Mouse (Mus musculus): ENCODE measurements around the gene Wwc2.
"Not testable (repeated sequence)": the region's sequence is repeated elsewhere in the genome, so short reads cannot be mapped to it uniquely, and the experiment has no call there.

Wwc2 gene

GRCm38 (mm10) chr8:47847931-47848330, 142.8 kb downstream of the Wwc2 start:
- DNase-seq (ENCODE audit: low read depth), result no peak

DNA sequence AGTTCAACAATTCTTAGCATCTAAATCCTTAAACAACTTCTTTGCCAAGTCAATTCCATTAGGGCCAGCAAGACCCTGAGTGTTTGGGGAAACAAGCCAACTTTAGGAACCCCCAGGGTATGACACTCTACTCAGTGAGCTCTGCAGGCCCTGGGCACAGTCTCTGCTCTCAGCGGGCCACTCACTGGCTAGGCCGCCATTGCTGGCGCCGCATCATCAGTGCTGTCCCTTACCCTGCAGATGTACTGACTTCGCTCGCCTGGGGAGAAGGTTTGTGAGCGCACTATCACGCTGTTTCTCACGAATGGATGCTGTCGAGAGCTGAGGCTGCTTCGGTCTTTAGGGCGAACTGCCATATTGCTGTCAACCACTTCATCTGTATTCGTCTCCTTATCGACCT, 143.6 kb downstream of the Wwc2 start:
- DNase-seq (ENCODE audit: low read depth), result no peak

- DNase-seq (ENCODE audit: low read depth), result no peak
These were observed 144.8 kb downstream of the Wwc2 start for GRCm38 (mm10) chr8:47845956-47846355.

DNA sequence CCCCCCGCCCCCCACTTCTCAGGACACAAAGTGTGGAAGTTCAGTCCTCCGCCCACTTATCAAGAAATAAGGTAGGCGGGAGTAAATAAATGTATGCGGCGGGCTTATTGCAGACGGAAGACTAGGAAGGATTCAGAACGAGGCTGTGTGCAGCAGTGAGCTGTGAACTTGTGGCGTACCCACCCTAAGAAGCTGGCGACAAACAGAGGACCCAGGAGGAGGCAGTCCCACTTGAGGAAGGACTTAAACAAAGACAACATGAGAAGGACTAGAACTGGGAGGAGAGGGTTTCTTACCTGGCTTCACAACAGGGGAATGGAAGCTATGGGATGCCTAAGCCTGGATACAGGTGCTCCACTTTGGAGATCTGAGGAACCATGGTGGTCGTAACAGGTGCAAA, 147.1 kb downstream of the Wwc2 start:
- no peak for DNase-seq (ENCODE audit: low read depth)

DNA sequence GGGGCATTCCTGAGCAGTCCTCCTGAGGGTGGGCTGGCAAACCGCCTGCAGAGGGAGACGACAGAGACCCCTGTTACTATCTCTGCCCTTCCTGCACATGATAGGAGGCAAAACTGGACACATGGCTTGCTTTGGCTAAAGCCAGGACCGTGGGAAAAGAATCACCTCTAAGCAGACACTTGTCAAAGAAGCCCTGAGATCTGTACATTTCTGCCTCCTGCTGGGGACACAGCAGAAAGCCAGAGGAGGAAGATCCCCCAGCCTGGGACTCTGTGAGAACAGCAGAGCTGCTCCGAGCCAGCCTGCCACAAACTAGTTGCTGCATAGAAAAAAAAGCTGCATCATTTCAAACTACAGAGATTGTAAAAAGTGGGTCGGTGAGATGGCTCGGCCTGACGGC, 147.7 kb downstream of the Wwc2 start:
- no peak for DNase-seq (ENCODE audit: low read depth)

- no peak for DNase-seq (ENCODE audit: low read depth)
These were observed 156.8 kb downstream of the Wwc2 start for GRCm38 (mm10) chr8:47833944-47834343.

- DNase-seq (ENCODE audit: low read depth), result no peak
These were observed 158.1 kb downstream of the Wwc2 start for GRCm38 (mm10) chr8:47832616-47833015.

DNA sequence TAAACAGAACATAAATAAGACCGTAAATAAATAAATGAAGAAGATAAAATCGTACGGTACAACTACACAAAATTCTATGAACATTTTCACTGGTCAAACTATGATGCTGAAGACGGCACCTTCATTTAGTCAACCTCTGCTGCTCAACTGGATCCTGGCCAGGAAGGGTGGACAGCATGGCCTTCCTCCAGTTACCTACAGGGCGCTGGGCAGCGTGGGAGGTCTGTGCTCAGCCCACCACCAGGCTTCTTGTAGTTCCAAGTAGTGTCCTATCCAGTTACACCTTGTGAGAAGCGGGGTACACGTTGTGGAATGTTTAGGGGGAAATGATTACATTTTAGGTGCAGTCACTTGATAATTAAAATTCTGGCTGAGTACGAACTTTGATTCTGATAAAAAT, 163.8 kb downstream of the Wwc2 start:
- DNase-seq (ENCODE audit: low read depth), result no peak

DNA sequence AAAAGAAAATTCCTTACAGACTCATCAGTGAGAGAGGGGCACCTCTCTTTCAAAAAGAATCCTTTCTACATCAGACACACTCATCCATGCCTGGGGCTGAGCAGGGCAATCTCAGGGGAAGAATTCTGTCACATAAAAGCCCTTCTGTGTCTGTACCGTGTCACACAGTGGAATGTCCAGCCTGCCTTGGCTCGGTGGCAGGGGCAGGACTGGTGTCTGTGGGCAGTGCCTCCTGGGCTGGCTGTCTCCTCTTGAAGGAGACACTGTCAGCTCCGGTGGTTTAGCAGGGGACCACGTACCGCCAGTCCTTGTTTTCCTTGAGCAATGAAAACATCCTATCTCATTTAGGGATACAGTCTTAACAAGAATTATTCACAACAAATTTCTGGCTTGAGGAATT, 165.1 kb downstream of the Wwc2 start:
- DNase-seq (ENCODE audit: low read depth), result no peak

GRCm38 (mm10) chr8:47824182-47824581, 166.5 kb downstream of the Wwc2 start, which contains the start of gene Cldn22:
Cldn22 (plus strand) TSS chr8:47824482.
- DNase-seq (ENCODE audit: low read depth), result no peak

DNA sequence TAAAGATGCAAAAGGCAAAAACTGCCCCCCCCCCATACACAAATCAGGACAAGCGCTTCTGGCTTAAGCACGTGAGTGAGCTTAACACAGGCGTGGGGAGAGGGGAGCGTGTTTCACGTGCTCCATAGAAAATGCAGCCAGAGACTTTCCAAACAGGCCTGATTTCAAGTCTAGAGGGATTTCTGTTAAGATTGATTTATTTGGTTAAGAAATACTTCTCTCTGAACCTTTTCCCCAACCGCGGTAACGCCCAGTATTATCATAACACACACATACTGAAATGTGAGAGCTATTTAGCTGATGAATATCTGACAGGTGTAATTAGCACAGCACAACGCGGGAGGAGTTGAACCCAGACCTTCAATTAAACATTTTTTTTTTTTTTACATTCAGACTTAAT, 166.9 kb downstream of the Wwc2 start:
- DNase-seq (ENCODE audit: low read depth), result no peak

DNA sequence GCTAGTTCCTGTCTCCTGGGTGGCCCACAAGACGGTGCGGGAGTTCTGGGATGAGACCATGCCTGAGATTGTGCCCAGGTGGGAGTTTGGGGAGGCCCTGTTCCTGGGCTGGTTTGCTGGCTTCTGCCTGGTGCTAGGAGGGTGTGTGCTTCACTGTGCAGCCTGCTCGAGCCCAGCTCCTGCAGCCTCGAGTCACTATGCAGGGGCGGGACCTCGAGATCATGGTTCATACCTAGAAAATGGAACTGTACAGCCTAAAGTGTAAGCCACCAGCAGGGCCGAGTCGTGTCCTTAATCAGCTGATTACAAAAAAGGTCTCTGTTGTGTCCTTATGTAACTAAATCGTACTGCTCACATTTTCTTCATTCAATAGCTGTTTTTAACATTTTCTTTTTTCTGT, 168.2 kb downstream of the Wwc2 start:
- not testable (repeated sequence) for DNase-seq (ENCODE audit: low read depth)

- no peak for DNase-seq (ENCODE audit: low read depth)
These were observed 168.9 kb downstream of the Wwc2 start, which contains the start of gene Cldn24 for GRCm38 (mm10) chr8:47821843-47822242. Cldn24 (plus strand) TSS chr8:47822143.

DNA sequence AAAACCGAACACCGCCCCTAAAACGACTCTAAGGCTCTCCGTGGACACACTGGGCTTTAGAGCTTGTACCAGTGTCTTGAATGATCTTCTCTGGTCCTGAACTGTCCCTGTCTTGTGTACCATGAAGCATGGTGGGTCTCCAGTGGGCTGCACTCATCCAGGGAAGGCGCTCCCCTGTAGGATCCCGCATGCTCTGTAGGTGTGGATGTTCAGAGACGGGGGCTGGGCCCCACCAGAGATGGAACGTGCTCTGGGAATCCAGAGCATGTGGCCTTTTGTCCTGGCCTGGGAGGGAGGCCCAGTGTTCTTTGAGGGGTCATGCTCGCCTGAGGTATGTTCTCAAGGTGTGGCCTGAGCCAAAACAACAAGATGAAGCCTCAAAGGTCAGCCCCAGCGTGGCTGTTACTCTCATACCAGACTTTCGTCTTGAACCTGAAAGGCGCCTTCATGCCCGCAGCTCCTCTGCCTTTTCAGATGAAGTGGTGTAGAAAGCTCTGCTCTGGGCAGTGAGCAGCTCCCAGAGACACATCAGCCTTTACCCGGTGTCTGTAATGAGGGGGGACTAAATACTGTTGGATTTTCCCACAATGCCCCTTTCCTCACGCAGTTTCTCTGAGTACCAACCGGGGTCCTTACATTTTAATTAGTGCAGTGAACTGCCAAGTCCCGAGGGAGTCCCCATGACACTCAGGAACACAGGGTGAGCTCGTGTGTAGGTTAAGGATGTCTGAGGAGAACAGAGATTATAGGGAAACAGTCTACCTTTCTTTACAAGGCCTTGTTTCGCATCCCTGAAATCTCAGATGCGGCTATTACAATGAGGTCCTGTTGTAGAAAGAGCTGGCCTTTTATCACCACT, 169.6 kb downstream of the Wwc2 start:
- no peak for DNase-seq (ENCODE audit: low read depth)

DNA sequence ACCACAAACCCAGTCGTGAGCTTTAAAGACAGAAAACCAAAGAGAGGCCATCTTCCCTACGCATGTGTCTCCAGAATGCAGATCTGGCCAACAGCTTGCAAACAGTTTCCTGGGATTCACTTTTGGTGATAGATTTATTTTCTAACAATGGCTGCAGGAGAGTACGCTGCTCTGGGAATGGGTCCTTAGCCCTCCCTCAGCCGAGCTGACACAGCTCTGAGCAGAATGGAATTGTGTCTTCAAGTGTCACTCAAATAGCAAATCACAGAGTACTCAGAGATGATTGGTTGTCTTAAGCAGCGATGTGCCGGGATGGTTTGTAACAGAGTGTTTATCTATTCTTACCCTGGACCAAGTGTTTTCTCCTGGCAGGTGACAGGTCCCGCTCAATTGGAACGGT, 171.7 kb downstream of the Wwc2 start:
- no peak for DNase-seq (ENCODE audit: low read depth)

- no peak for DNase-seq (ENCODE audit: low read depth)
These were observed 179.5 kb downstream of the Wwc2 start for GRCm38 (mm10) chr8:47811221-47811620.

DNA sequence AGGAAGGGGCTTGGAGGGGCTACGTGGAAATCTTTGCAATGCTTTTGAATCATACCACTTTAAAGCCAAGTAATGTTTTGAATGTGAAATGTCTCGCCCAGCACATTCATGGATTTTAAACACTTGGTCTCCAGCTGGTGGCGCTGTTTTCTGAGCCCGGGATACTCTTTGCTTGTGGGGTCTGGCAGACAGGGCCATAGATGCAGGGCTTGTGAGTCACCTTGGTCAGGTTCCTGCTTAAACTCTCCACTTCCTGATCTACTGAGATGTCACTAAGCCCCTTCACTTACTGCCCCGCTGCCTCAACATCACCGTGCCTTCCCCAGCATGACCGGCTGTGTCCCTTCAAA, 180.1 kb downstream of the Wwc2 start:
- no peak for DNase-seq (ENCODE audit: low read depth)

- no peak for DNase-seq (ENCODE audit: low read depth)
These were observed 180.6 kb downstream of the Wwc2 start for GRCm38 (mm10) chr8:47809970-47810665.

DNA sequence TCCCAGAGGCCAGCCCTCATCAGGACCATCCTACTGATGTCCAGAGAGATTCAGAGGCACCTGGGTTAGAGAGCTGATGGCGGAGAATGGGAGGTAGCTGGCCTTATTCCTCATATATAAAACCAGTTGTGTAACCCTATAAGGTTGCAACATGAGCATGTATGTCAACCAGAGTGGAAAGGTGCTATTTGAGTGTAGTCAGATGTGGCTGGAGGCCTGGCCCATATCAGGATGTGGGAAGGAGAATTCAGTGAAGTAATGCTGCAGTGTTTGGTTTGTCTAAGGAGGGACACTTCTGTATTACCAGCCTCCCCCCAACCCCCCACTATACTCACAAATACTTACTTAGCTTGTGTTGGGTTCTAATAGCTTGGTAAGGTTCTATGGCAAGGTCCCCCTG, 186.5 kb downstream of the Wwc2 start:
- no peak for DNase-seq (ENCODE audit: low read depth)

DNA sequence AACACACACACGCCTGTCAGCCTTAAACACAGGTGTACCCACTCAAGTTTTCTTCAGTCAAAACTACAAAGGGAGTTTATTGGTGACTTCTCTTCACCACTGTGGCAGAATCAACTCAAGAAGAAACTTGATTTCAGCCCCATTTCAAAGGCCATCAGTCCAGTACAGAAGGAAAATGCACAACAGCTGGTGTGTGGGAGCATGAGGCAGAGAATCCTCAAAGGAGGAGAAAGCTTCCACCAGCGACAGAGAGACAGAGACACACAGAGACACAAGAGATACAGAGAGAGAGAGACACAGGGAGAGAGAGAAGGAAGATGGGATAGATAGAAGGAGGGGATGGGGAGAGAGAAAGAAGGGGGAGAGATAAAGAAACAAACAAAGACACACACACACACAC, 188.4 kb downstream of the Wwc2 start:
- DNase-seq (ENCODE audit: low read depth), result no peak

DNA sequence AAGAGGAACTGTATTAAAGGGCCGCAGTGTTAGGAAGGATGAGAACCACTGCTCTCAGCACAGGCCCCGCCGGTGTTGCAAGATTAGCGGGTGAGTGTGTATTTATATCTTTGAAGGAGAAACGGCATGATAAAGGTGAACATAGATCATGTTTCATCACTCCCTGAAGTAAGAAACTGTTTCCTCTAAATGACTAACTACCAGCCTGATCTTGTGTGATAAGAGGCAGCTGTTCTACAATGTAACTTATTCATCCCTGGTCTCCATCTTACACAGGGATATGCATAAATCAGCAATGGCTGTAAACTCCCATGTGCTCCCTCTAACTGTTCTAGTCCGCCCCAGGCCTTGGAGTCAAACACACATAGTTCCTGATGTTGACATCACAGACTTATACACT, 191.3 kb downstream of the Wwc2 start:
- DNase-seq (ENCODE audit: low read depth), result no peak

DNA sequence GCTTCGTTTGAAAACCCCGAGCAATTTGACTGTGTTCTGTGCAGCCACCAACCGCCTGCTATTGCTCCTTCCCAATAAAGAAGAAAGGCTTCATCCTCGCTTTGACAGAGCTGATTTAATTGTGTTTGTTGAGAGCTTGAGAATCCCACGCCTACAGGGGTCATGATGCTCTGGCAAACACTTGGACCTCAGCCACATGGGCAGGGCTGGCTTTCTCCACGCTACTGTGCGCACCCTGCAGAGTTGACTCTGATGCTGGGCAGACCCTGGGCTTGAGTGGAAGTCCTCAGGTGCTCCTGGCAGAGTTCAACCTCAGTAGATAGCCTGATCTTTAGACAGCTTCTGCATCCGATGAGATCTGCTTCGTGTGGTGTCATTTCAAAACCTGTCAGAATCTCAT, 198.7 kb downstream of the Wwc2 start:
- no peak for DNase-seq (ENCODE audit: low read depth)

GRCm38 (mm10) chr8:47787705-47788104, 203.0 kb downstream of the Wwc2 start:
- no peak for DNase-seq (ENCODE audit: low read depth)

GRCm38 (mm10) chr8:47786323-47786722, 204.4 kb downstream of the Wwc2 start:
- DNase-seq (ENCODE audit: low read depth), result no peak
